Comparison of ENCODE assay signal across 13 mouse cellular contexts in genomic region chr9:56766629-56767357, GRCm38 (mm10). TPM values are rescaled to one million over a fixed set of nuclear protein-coding genes. Genes with fewer than 3 reads are reported as not detected.
DNase-seq lines count a peak whose midpoint lies in the region; ATAC-seq lines count a peak whose summit lies in the region.
"Had no signal": no experiment of that assay in that cellular context is flagged by ENCODE, and none has a peak within 500 bp of the region (broad histone marks: within the 10 kb centered on the region; RNA-seq: fewer than 3 reads in every experiment).

No protein-coding gene starts in this region.

- ATAC-seq in CD4-positive, CD25-positive, alpha-beta regulatory T cell, adult 4 months: no peak
- ATAC-seq: intestine, embryonic 16.5 days had no signal

- DNase-seq in gastrocnemius, adult 18-20 months (ENCODE audit: low spot score): peak; percentile 27
- DNase-seq in gastrocnemius, postnatal 4 days (ENCODE audit: low spot score in 2 of 2): no peak
- DNase-seq in cerebellum, adult 11 months: peak; percentile 30
- DNase-seq in cerebellum, postnatal 36 days: peak; percentile 44 to 45
- peak; percentile 82 for DNase-seq in lung, postnatal 25 days (ENCODE audit: low spot score)
- DNase-seq in left cerebral cortex, adult 8-10 months (ENCODE audit: low spot score in 2 of 2): no peak
- no peak for DNase-seq in thymus, postnatal 36 days
- DNase-seq: adrenal gland, adult 8-10 months had no signal

RNA-seq across cellular contexts. Expression of gene Lingo1, which starts 29.5 kb away (rescaled TPM):
- under 1 TPM; 0.37 to 0.66 TPM for total RNA-seq in gastrocnemius, adult 18-20 months (2021)
- total RNA-seq in gastrocnemius, postnatal 4 days (2021): 1 to 10 TPM; 3.2 TPM
- polyA plus RNA-seq in CD4-positive, CD25-positive, alpha-beta regulatory T cell, adult 4 months (2017; shearing (Covaris generic)): not detected
- total RNA-seq in left cerebral cortex, adult 8-10 months (2022): 100 to 1,000 TPM; 330 to 366 (median 356) TPM
- total RNA-seq: common myeloid progenitor, adult 5-6 weeks; granulocyte monocyte progenitor cell, adult 5-6 weeks; hematopoietic stem cell, adult 5-6 weeks had no signal

Comparison
In these comparisons a context has a peak if more than half of its experiments do, and no peak if none do; other contexts are left out.
1. DNase-seq: peak in gastrocnemius, adult 18-20 months (single experiment), cerebellum, adult 11 months (single experiment), cerebellum, postnatal 36 days (2 of 2) and lung, postnatal 25 days (single experiment); none in gastrocnemius, postnatal 4 days (0 of 2), left cerebral cortex, adult 8-10 months (0 of 2) and thymus, postnatal 36 days (0 of 2).
2. RNA of gene Lingo1, which starts 29.5 kb away (total RNA-seq): 330 to 366 TPM in left cerebral cortex, adult 8-10 months; 3.2 TPM in gastrocnemius, postnatal 4 days and 0.37 to 0.66 TPM in gastrocnemius, adult 18-20 months; every median in the first group is over 10 times any median in the second.